Mouse (Mus musculus): ENCODE measurements at regions not wholly inside any gene's neighbourhood (a gene's known extent, or its start where the extent isn't known, plus 50 kb on each side); places are given as distances from the start of the nearest gene placed in this dataset.

DNA sequence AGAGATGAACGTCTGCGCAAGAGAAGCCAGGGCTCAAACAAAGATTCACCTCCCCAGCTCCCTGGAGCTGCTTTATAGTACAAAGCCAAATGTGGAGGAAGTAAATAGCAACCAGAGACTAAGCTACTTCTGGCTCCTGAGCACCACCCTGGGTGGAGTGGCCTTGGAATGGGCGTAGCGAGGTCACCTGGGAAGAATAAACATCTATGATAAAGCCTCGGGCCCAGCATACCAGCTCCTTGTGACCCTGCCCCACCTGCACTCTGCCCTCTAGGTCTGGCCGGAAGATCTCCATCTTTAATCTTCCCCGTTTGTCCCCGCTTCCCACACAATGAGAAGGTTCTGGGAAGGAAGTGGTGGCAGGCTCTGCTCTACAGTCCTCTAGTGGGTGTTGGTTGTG is 61.0 kb upstream of the Ptpn3 start:
- DNase-seq (ENCODE audit: low read depth) = no peak

DNA sequence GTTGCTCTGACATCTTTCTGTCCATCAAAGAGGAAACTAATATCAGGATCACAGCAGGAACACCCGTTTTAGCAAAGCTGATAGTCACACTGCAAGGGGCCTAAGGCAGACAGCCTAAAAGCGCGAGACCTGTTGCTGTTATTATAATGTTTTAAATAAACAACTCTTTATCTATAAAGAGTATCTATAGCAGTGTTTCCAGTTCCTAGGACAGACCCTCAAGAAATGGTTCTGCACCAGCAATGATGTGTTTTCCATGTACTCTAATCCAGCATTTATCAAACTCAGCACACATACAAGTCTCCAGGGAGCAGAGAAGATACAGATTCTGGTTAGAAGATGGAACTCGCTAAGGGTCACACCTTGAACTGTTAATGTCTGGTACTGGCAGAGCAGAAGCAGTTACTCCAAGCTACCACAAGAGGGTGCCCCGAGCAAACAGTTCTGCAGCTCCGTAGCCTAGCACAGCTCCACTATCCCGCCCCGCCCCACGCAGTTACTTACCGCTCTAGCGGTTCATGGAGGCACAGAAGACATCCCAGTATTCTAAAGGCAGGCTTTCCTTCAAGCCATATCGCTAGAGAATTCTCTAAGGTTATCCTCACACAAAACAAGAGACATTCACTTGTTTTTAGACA is 64.2 kb upstream of the Palm2 start:
- DNase-seq (ENCODE audit: low read depth) = peak; percentile 42

DNA sequence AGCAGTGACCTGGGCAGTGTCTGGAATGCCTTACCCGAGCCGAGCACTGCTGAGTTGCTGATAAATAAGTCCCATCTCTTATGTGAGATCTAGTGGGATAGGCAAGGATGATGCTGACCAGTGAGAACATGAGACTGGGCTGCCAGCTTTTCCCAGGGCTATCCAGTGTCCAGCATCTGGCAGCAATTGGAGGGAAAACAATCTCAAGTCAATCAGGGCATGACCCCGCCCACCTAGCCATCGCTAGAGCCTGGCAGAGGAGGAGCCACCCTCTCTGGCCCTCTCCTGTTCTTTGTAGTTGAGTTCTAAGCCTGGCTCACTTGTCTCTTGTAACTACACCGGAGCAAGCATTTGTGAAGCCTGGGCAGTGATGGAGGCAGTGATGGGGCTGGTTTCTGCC is 56.2 kb upstream of the Palm2 start:
- no peak for DNase-seq (ENCODE audit: low read depth)

DNA sequence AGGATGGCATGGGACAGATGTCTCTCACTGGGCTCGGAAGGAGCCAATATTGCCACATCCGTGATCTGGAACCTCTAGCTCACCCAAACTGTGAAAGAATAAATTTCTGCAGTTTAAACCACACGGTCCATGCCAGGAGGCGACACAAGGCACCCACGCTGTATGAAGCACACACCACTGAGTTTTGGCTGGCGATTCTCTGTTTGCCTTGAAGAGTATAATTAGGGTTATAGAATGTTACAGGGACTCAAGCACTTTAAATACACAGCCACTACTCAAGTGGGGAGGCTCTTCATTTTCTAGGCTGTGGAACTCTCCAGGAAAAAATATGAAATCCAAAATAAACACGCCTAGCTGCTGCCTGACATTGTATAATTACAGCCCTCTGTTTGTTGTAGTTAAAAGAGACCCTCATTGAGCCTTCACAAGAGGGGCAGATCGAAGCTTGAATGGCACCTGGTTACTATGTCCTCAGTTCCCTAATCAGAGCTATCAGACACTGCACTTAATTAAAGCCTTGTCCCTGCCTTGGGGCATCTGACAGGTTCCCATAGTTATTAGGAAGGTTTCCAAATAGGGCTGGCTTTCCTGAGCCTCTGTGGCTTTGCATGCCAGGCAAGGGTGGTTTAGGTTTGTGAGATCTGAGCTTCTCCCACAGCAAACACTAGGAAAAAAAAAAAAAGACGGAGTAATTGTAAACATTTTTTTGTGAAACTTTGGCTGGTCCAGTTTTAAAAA is 53.8 kb upstream of the Palm2 start:
- DNase-seq (ENCODE audit: low read depth) = no peak

DNA sequence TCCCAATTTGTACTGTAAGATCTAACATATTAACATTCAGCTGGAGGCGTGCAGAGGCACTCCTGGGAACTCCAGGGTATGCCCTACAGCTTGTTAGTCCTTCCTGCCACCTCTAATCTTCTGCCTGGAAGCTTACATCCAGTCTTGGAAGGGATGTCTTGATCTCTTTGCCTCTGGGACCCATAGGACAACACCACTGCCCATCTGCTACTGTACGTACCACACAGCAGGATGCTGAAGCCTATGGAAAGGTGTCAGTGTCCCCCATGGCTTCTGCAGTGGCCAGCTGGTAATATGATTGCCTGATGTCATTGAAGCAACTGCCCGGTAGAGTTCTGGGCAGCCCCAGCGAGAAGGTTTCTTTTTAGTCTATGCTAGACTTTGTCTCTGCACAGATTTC is 52.7 kb upstream of the Palm2 start:
- DNase-seq (ENCODE audit: low read depth) = no peak
